Mouse (Mus musculus): Measurements from ENCODE around the gene Oaz1.

Oaz1 gene

DNA sequence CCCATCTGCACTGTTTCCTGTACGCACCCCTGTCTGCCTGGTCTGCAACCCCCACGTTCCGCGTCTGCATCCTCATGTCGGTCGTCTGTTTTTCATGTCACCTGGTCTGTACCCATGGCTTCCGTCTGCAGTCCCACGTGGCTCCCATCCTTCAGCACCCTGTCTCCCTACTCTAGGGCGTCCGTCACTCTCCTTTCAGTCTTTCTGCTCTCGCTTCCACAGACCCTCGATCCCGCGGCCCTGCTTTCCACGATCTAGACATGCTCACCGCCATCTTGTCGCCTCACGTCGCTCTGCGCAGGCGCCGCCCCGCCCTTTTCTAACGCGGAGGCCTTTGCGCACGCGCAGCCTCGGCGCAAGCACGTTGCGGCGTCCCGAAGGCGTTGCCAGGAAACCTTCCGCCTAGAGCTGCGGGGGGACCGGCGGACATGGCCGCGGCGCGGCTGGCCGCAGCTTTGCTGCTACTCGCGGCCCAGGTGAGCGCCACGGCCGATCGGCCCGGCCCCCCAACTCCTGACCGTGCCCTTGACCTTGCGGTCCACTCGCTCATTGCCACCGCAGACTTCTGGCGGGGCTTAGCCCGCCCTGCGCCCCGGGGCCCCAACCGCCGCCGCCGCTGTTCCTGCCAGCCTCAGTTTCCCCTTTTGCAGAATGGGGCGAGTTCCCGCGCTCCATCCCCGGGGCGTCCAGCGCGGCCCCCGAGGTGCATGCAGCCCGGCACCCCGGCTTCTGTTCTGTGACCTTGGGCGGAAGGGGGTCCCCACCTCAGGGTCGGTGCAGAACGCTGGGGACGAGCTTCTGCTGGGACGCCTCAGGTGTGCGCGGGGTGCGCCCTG is 28.7 kb downstream of the Oaz1 start, which contains the start of the genes Lsm7 and Sppl2b:
Lsm7 (minus strand) TSS at position 297 of the 836 bp plus-strand sequence.
Sppl2b (plus strand) TSS at position 363 of the 836 bp plus-strand sequence.
- DNase-seq, result peak; percentile 96 to 98

DNA sequence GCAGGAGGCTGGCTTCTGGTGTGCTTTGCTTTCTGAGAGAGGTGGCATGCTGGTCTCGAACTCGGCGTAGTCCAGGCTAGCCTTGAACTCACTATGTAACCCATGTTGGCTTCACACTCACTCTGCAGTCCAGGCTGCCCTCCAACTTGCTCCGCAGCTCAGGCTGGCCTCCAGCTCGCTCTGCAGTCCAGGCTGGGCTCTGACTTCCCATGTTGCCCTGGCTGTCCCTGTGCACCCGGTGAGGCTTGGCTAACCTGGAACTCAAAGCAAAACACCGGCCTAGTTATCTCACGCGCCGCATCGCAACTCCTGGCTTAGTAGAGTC is 29.3 kb downstream of the Oaz1 start:
- DNase-seq, result no peak

GRCm38 (mm10) chr10:80856267-80856666 is 29.8 kb downstream of the Oaz1 start:
- no peak for DNase-seq

GRCm38 (mm10) chr10:80856908-80857307 is 30.5 kb downstream of the Oaz1 start:
- DNase-seq, result no peak

DNA sequence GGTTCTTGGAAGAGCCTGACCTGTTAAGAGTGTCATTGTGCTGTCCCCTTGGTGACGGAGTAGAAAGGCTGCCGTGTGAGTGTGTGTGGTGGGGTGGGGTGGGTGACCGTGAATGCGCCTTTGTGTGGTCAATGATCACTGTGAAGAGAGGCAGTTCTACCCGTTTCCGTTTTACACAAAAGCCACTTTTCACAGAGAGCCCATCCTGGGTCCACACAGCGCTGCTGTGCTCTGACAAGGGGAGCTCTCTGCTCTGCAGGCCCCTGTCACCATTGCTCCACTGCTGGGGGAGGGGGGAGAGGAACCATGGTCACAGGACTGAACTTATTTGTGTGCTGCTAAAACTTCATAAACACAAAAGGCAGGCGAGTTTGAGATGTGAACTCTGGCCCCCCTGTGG is 30.9 kb downstream of the Oaz1 start:
- no peak for DNase-seq

DNA sequence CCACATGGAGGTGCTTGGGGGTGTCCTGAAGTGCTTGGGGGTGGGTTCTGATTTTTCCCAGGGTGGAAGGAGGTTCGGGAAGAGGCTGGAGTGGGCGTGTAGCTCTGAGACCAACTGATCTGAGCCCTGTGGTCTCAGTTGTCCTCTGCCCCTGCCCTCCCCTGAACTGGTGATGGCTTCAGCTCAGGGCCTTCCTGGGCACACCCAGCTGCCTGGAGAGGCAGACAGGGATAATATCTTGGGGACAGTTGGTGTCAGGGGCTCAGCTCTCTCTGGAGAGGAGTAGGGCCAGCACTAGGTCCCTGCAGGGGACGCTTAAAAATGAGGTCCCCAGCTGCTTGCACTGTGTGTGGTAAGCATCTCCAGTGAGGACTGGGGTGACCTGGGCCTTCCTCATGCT is 31.4 kb downstream of the Oaz1 start:
- no peak for DNase-seq

- DNase-seq, result no peak
These were observed 32.0 kb downstream of the Oaz1 start for GRCm38 (mm10) chr10:80858350-80858935.

GRCm38 (mm10) chr10:80862305-80862704 is 35.8 kb downstream of the Oaz1 start:
- DNase-seq, result no peak

GRCm38 (mm10) chr10:80864446-80864845 is 38.0 kb downstream of the Oaz1 start:
- no peak for DNase-seq

DNA sequence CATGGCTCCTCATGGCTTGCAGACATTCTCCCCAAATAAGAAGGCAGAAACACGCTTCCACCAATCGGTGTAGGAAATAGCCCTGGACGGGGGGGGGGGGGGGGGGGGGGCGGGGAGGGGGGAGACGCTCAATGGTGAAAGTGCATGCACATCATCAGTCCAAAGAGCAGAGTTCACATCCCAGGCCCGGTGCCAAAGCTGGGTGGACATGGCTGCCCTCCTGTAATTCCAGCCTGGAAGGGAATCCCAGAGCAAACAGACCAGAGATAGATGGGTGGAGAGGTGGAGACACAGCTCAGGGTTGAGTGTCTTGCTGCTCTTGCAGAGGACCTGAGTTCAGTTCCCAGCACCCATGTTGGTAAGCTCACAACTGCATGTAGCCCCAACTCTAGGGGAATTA is 44.5 kb downstream of the Oaz1 start:
- no peak for DNase-seq

GRCm38 (mm10) chr10:80871581-80871980 is 45.1 kb downstream of the Oaz1 start, which contains the start of gene Tmprss9:
Gene Tmprss9 (plus strand): TSS chr10:80871848.
- no peak for DNase-seq

DNA sequence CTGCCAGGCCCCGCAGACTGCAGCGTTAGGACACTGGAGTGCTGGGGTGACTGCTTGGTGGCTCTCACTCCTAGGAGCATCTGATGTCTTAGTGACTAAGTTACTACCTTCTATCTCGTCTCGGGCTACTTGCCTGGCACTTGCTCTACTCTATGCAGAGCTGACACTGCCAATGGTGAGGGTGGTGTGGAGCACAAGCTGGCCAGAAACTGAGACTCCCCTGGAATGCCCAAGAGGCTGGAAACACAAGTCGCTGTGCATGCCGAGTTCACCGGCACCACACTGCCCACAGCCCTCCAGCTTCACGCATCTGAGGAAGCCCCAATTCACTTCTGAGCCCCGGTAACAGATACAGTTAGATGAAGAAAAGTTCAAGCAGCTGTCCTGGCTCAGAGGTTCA is 47.6 kb downstream of the Oaz1 start:
- DNase-seq, result no peak

- peak in 1 of 2 experiments; percentile 62 for DNase-seq
These were observed 49.6 kb downstream of the Oaz1 start for GRCm38 (mm10) chr10:80876028-80876427.

DNA sequence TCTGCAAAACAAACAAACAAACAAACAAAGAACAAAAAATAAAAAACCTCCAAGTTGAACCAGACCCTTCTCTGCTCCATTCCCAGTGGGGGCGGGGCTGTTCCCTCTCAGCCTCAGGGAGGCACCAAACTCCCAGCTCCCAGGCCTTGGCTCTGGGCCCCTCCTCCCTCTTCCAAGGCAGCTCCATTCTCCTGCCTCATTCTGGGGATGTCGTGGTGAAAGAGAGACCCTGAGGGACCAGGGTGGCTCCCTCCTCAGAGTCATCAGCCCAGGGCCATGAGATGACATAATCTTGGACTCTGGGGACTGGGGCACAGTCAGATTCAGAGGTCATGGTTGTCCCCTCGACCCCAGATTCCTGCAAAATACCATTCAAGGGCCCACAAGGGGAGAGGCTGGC is 50.1 kb downstream of the Oaz1 start:
- no peak for DNase-seq
